Mouse (Mus musculus) thymus, adult 2 months (tissue): ENCODE results near the gene AI467606. TPM values are rescaled to one million over a fixed set of nuclear protein-coding genes. Genes with fewer than 3 reads are reported as not detected.

Source experiments
- DNase-seq: peaks from one replicate; pipeline ENCODE4 v3.0.0; 2021
- H3K27ac ChIP-seq: fragments of 200-500 bp; 2 replicates; pipeline ENCODE4 v1.5.1; 2012; ENCODE audit warnings: low read length, control low read depth; ENCODE audit not compliant: control insufficient read depth, insufficient read depth
- H3K27me3 ChIP-seq: fragments of 200-500 bp; 2 replicates; pipeline ENCODE4 v1.6.1; 2012; ENCODE audit warnings: mild to moderate bottlenecking, low read length, moderate library complexity, mixed read lengths; ENCODE audit not compliant: control insufficient read depth, insufficient read depth
- H3K36me3 ChIP-seq: fragments of 200-500 bp; 2 replicates; pipeline ENCODE4 v1.6.1; 2012; ENCODE audit warnings: mild to moderate bottlenecking, low read length, moderate library complexity; ENCODE audit not compliant: control insufficient read depth, insufficient read depth
- H3K4me1 ChIP-seq: fragments of 200-500 bp; replicated peaks from 2 replicates; pipeline ENCODE4 v1.6.1; 2012; ENCODE audit warnings: low read length; ENCODE audit not compliant: control insufficient read depth, insufficient read depth
- H3K4me3 ChIP-seq: fragments of 200-500 bp; 2 replicates; pipeline ENCODE4 v1.5.1; 2012; ENCODE audit warnings: mild to moderate bottlenecking, low read length, control low read depth, moderate library complexity; ENCODE audit not compliant: control insufficient read depth, insufficient read depth
- CTCF ChIP-seq: fragments of 200-500 bp; IDR thresholded peaks from 2 replicates; pipeline ENCODE4 v1.5.1; 2012; ENCODE audit warnings: mild to moderate bottlenecking, control low read depth, low read length, moderate library complexity, borderline replicate concordance; ENCODE audit not compliant: control insufficient read depth, poor library complexity, insufficient read depth; ENCODE audit errors: extremely low read depth
- POLR2A ChIP-seq: fragments of 200-500 bp; IDR thresholded peaks from 2 replicates; pipeline ENCODE4 v1.6.1; 2012; ENCODE audit warnings: mild to moderate bottlenecking, low read length, control low read depth, moderate library complexity; ENCODE audit not compliant: control insufficient read depth, poor library complexity, insufficient read depth; ENCODE audit errors: extremely low read depth
- WGBS: fragments of 180-500 bp; shearing (Covaris S2); methylation state at CpG from one replicate; pipeline ENCODE4 v1.1.7; 2018; 5-methylcytosine and 5-hydroxymethylcytosine counted together
- polyA plus RNA-seq: library from polyadenylated mRNA; depleted of rRNA; stranded (reverse); fragments of >200 nt; gene quantifications from 2 replicates; pipeline ENCODE4 v1.2.3, GENCODE M21; 2012

The AI467606 gene
- polyA plus RNA-seq, 1 experiment: 532 TPM

DNA sequence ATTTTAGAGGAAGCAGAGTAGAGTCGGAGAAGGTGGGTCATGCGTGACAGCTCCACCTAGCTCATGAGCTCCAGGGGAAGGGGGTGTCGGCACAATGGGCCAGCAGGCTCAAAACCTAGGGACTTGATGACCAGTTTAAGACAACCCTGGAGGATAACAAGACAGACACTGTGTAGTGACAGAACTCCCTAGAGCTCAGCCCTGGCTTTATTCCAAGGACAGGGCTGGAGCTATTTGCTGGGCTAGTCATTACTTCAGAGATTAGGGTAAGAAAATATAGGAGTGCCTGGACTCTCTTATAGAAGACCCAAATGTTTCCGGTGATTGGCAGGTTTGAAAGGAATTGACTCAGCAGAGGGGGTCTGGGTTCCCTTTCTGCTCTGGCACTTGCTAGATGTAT is 17.9 kb upstream of the AI467606 start:
- H3K27me3 ChIP-seq: no peaks in the 10 kb centered on the region
- DNase-seq: no peak
- TF ChIP-seq CTCF (no peak), POLR2A (no peak)
- peaks cover 13% of the 10 kb centered on the region for H3K4me1 ChIP-seq
- 96% methylated on average over 4 of the region's 4 CpGs for WGBS
- H3K27ac ChIP-seq: no peak overlapping the region
- no peaks in the 10 kb centered on the region for H3K36me3 ChIP-seq
- H3K4me3 ChIP-seq: no peak overlapping the region

DNA sequence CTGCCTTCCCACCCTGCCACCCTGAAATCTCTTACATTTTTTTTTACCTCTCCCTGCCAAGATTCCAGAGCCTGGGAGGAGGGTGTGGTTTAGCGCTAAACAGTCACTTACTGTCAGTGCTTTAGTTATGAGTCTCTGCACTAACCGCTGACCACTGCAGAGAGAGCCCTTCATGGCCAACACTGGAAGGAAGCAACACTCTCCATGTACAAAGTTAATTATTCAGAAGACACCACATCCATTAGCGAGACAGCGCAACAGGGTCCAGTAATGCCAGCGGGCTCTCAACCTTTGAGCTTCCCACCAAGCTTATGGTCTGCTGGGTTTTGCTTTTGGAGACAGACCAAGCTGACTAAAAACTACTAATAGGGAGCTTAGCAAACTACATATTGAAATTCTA is 15.0 kb upstream of the AI467606 start:
- 96% methylated on average over 5 of the region's 5 CpGs for WGBS
- no peak for DNase-seq
- Histone ChIP-seq H3K36me3 (no peaks in the 10 kb centered on the region), H3K27me3 (no peaks in the 10 kb centered on the region), H3K4me3 (no peak overlapping the region), H3K27ac (no peak overlapping the region), H3K4me1 (peaks cover 27% of the 10 kb centered on the region)
- no peak for TF ChIP-seq POLR2A
- no peak for TF ChIP-seq CTCF

DNA sequence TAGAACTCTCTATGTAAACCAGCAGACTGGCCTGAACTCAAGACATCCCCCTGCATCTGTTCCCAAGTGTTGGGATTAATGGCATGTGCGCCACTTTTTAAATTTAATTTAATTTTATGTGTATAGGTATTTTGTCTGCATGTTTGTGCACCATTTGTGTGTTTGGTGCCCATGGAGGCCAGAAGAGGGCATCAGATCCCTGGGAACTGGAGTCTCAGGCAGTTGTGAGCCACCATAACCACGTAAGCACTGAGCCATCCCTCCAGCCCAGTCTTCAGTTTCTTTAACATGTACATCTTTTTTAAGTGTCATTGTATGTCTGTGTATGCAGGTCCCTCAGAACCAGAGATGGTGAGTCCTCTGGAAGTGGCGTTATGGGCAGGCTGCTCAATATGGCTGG is 13.5 kb upstream of the AI467606 start:
- no peaks in the 10 kb centered on the region for H3K27me3 ChIP-seq
- H3K4me1 ChIP-seq: peaks cover 37% of the 10 kb centered on the region
- H3K27ac ChIP-seq: no peak overlapping the region
- H3K4me3 ChIP-seq: no peak overlapping the region
- WGBS: 82% methylated on average over 3 of the region's 3 CpGs
- TF ChIP-seq POLR2A: no peak
- no peak for TF ChIP-seq CTCF
- H3K36me3 ChIP-seq: no peaks in the 10 kb centered on the region
- peak; percentile 47 for DNase-seq

DNA sequence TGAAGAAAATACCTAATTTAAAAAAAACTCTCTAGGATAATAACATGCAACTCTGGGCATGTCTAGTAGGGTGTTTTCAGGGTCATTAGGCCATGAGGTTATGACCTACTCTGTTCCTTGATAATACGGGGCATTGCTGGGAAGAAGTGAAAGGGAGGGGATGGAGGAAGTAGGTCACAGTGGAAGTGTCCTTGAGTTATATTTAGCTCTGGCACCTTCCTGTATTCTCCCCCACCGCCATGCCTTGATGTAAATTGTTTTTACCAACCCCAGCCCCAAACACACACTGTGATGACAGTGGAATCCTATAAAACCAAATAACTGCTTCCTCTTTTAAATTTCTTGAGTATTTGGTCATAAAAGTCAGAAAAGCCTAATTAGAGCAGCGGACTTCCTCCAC is 11.1 kb upstream of the AI467606 start:
- H3K4me1 ChIP-seq: peaks cover 39% of the 10 kb centered on the region
- no peak for DNase-seq
- 45% methylated on average over 3 of the region's 3 CpGs for WGBS
- no peak overlapping the region for H3K4me3 ChIP-seq
- no peaks in the 10 kb centered on the region for H3K36me3 ChIP-seq
- no peak overlapping the region; the same call in 1 of the 2 replicates for H3K27ac ChIP-seq
- H3K27me3 ChIP-seq: no peaks in the 10 kb centered on the region
- no peak for TF ChIP-seq CTCF
- no peak for TF ChIP-seq POLR2A

DNA sequence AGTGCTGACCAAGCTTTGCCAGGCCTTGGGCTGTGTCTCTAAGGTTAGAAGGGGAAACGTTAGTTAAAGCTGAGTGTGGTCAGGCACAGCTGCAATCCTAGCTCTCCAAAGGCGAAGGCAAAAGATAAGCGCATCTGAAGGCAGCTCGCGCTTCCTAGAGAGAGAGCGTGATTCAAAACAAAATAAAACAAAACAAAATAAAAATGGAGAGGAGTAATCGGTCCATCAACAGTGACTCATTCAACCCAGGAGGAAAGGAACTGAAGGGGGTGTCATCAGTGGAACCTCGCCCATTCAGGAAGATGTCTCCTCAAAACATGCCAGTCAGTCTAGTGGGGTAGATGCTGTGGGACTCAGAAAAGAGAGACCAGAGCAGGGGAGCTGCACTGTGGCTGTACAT is 8.9 kb upstream of the AI467606 start:
- no peaks in the 10 kb centered on the region for H3K36me3 ChIP-seq
- H3K27me3 ChIP-seq: no peaks in the 10 kb centered on the region
- H3K4me1 ChIP-seq: peaks cover 35% of the 10 kb centered on the region
- 35% methylated on average over 8 of the region's 8 CpGs for WGBS
- DNase-seq: no peak
- H3K27ac ChIP-seq: no peak overlapping the region
- H3K4me3 ChIP-seq: no peak overlapping the region
- TF ChIP-seq CTCF (no peak), POLR2A (no peak)

DNA sequence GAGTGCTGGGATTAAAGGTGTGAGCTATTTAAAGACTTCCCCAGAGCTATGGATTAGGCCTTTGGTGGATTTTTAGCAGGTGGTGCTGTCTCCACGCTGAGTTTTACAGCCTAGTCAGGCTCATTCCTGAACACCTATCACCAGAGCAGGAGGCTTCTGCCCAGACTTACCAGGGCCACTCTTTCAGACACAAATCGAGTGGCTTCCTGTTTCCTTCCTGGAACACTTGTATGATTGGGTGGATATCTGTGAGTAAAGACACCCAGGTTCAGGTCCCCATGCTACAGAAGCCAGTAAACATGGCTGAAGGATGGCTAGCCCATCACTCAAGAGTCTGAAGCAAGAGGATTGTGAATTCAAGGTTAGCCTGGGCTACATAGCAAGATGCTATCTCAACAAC is 8.2 kb upstream of the AI467606 start:
- 22% methylated on average over 2 of the region's 2 CpGs for WGBS
- DNase-seq: no peak
- H3K36me3 ChIP-seq: no peaks in the 10 kb centered on the region
- TF ChIP-seq CTCF (no peak), POLR2A (no peak)
- H3K4me1 ChIP-seq: peaks cover 39% of the 10 kb centered on the region
- H3K27ac ChIP-seq: no peak overlapping the region
- no peak overlapping the region for H3K4me3 ChIP-seq
- no peaks in the 10 kb centered on the region for H3K27me3 ChIP-seq

DNA sequence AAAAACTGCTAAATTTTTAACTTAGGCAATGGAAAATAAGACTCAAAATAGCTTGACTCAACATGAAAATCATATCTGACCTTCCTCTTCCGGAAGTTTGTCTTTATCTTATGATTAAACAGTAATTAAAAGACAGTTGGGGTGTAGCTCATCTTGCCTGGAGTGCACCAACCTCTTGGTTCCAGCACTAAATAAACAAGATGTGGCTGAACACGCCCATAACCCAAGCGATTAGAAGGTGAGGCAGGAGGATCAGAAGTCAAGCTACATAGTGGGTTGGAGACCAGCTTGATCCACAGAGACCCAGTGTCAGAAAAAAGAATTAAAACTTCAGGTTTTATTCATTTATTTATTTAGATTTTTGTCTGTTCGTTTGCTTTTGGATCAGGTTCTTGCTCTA is 7.5 kb upstream of the AI467606 start:
- Histone ChIP-seq H3K4me3 (no peak overlapping the region), H3K36me3 (no peaks in the 10 kb centered on the region), H3K27ac (no peak overlapping the region), H3K27me3 (no peaks in the 10 kb centered on the region), H3K4me1 (peaks cover 35% of the 10 kb centered on the region)
- WGBS: 88% methylated on average over 4 of the region's 4 CpGs
- TF ChIP-seq CTCF (no peak), POLR2A (no peak)
- no peak for DNase-seq
